28 mouse cellular contexts compared by ENCODE assay signal in genomic region chr2:83901896-83902540, GRCm38 (mm10). TPM values are rescaled to one million over a fixed set of nuclear protein-coding genes. Genes with fewer than 3 reads are reported as not detected.
"Had no signal": no experiment of that assay in that cellular context is flagged by ENCODE, and none has a peak within 500 bp of the region (broad histone marks: within the 10 kb centered on the region; RNA-seq: fewer than 3 reads in every experiment).

No protein-coding gene starts in this region.

- H3K36me3 ChIP-seq: intestine, embryonic 15.5 days; limb, embryonic 10.5 days; limb, embryonic 13.5 days; midbrain, embryonic 12.5 days; midbrain, embryonic 15.5 days; neural tube, embryonic 12.5 days; neural tube, embryonic 15.5 days had no signal

- H3K4me1 ChIP-seq: intestine, embryonic 15.5 days; limb, embryonic 10.5 days; limb, embryonic 13.5 days; midbrain, embryonic 12.5 days; midbrain, embryonic 15.5 days; neural tube, embryonic 12.5 days; neural tube, embryonic 15.5 days had no signal

- H3K4me2 ChIP-seq: intestine, embryonic 15.5 days; limb, embryonic 13.5 days; lung, embryonic 14.5 days; midbrain, embryonic 12.5 days; midbrain, embryonic 15.5 days; neural tube, embryonic 12.5 days; neural tube, embryonic 15.5 days had no signal

- H3K4me3 ChIP-seq: intestine, embryonic 15.5 days; limb, embryonic 10.5 days; limb, embryonic 13.5 days; midbrain, embryonic 12.5 days; midbrain, embryonic 15.5 days; neural tube, embryonic 12.5 days; neural tube, embryonic 15.5 days had no signal

- H3K9ac ChIP-seq: intestine, embryonic 15.5 days; limb, embryonic 13.5 days; liver, embryonic 14.5 days; liver, postnatal 0 days; lung, embryonic 14.5 days; midbrain, embryonic 12.5 days; midbrain, embryonic 15.5 days; neural tube, embryonic 12.5 days; neural tube, embryonic 15.5 days had no signal

- ATAC-seq: intestine, embryonic 15.5 days; liver, postnatal 0 days; lung, postnatal 0 days; midbrain, embryonic 15.5 days had no signal

- H3K27ac ChIP-seq: intestine, embryonic 15.5 days; limb, embryonic 10.5 days; limb, embryonic 13.5 days; liver, embryonic 14.5 days; macrophage; midbrain, embryonic 12.5 days; midbrain, embryonic 15.5 days; neural tube, embryonic 12.5 days; neural tube, embryonic 15.5 days had no signal

- H3K9me3 ChIP-seq: intestine, embryonic 15.5 days; limb, embryonic 10.5 days; limb, embryonic 13.5 days; midbrain, embryonic 12.5 days; midbrain, embryonic 15.5 days; neural tube, embryonic 12.5 days; neural tube, embryonic 15.5 days had no signal

- H3K27me3 ChIP-seq: intestine, embryonic 15.5 days; limb, embryonic 13.5 days; midbrain, embryonic 12.5 days; midbrain, embryonic 15.5 days; neural tube, embryonic 12.5 days; neural tube, embryonic 15.5 days had no signal

- DNase-seq: kidney, adult 11 months; layer of hippocampus, adult 9-11 months; liver; liver, postnatal 0 days; lung, embryonic 14.5 days; right cerebral cortex, adult 18-20 months; right cerebral cortex, postnatal 14 days; thymus, adult 18-20 months; thymus, postnatal 36 days had no signal

RNA-seq across cellular contexts. Expression of gene Zswim2, which starts 39.0 kb away (rescaled TPM):
- total RNA-seq: layer of hippocampus, adult 18-20 months; layer of hippocampus, postnatal 25 days; left cerebral cortex, adult 18-20 months; left cerebral cortex, postnatal 25 days; megakaryocyte, adult 5-6 weeks had no signal
- polyA plus RNA-seq: intestine, embryonic 15.5 days; limb, embryonic 10.5 days; limb, embryonic 13.5 days; liver, embryonic 14.5 days; liver, postnatal 0 days; lung, embryonic 14.5 days; macrophage; midbrain, embryonic 12.5 days; midbrain, embryonic 15.5 days; neural tube, embryonic 12.5 days; neural tube, embryonic 15.5 days; small intestine, adult 2 months; spleen, adult 2 months; stomach, embryonic 16.5 days; urinary bladder, adult 2 months had no signal

RNA-seq across cellular contexts. Expression of gene Gm13698, which starts 53.5 kb away (rescaled TPM):
- total RNA-seq: megakaryocyte, adult 5-6 weeks had no signal
- polyA plus RNA-seq: intestine, embryonic 15.5 days; limb, embryonic 10.5 days; limb, embryonic 13.5 days; liver, embryonic 14.5 days; liver, postnatal 0 days; lung, embryonic 14.5 days; lung, postnatal 0 days; macrophage; midbrain, embryonic 12.5 days; midbrain, embryonic 15.5 days; neural tube, embryonic 12.5 days; neural tube, embryonic 15.5 days; small intestine, adult 2 months; spleen, adult 2 months; stomach, embryonic 16.5 days had no signal

RNA-seq across cellular contexts. Expression of gene Gm13693, which starts 59.3 kb away (rescaled TPM):
- total RNA-seq: megakaryocyte, adult 5-6 weeks had no signal
- polyA plus RNA-seq: intestine, embryonic 15.5 days; limb, embryonic 10.5 days; limb, embryonic 13.5 days; liver, embryonic 14.5 days; liver, postnatal 0 days; lung, embryonic 14.5 days; lung, postnatal 0 days; macrophage; midbrain, embryonic 12.5 days; midbrain, embryonic 15.5 days; neural tube, embryonic 12.5 days; neural tube, embryonic 15.5 days; small intestine, adult 2 months; spleen, adult 2 months; stomach, embryonic 16.5 days had no signal
